Mouse (Mus musculus): Measurements from ENCODE around the gene Crkl. TPM values are rescaled to one million over a fixed set of nuclear protein-coding genes. Genes with fewer than 3 reads are reported as not detected.

Gene Crkl
- total and polyA plus RNA-seq, 2 experiments: 9.6 to 28.8 TPM

- H3K4me1 ChIP-seq (ENCODE audit: control insufficient read depth, insufficient read depth, low read length): peaks cover 13% of the 10 kb centered on the region
- no peak overlapping the region for H3K9ac ChIP-seq (ENCODE audit: low read depth, low read length)
- peaks cover 18% of the 10 kb centered on the region; the same call in 1 of the 2 replicates for H3K79me2 ChIP-seq (ENCODE audit: control insufficient read depth, insufficient read depth, low read length)
- peaks cover 4% of the 10 kb centered on the region; the same call in 1 of the 2 replicates for H3K36me3 ChIP-seq (ENCODE audit: control insufficient read depth, insufficient read depth, low read length)
- H3K27ac ChIP-seq (replicated peaks; ENCODE audit: insufficient read depth, low read depth, low read length): no peak overlapping the region
- WGBS: 95% methylated on average over 2 of the region's 2 CpGs
- H3K27me3 ChIP-seq (ENCODE audit: control insufficient read depth, insufficient read depth, low read length): no peaks in the 10 kb centered on the region
- TF ChIP-seq CTCF (IDR thresholded peaks at IDR 0.05; ENCODE audit: low read depth, low read length): no peak
- TF ChIP-seq POLR2A (IDR thresholded peaks at IDR 0.05; ENCODE audit: extremely low read depth, insufficient read depth, low read length): no peak
- no peak for DNase-seq (ENCODE audit: extremely low read depth, low read depth, low spot score)
- no peak overlapping the region for H3K4me3 ChIP-seq (ENCODE audit: insufficient read depth, low read depth, low read length)
Observed at GRCm38 (mm10) chr16:17409046-17409445, 42.7 kb upstream of the Crkl start.

- Histone ChIP-seq H3K36me3 (ENCODE audit: control insufficient read depth, insufficient read depth, low read length) (peaks cover 4% of the 10 kb centered on the region; the same call in 1 of the 2 replicates), H3K9ac (ENCODE audit: low read depth, low read length) (peak overlapping the region; percentile 40; the same call in 1 of the 2 replicates), H3K27ac (replicated peaks; ENCODE audit: insufficient read depth, low read depth, low read length) (peak overlapping the region; percentile 58), H3K4me3 (ENCODE audit: insufficient read depth, low read depth, low read length) (no peak overlapping the region), H3K27me3 (ENCODE audit: control insufficient read depth, insufficient read depth, low read length) (no peaks in the 10 kb centered on the region), H3K4me1 (ENCODE audit: control insufficient read depth, insufficient read depth, low read length) (peaks cover 7% of the 10 kb centered on the region), H3K79me2 (ENCODE audit: control insufficient read depth, insufficient read depth, low read length) (peaks cover 14% of the 10 kb centered on the region; the same call in 1 of the 2 replicates)
- TF ChIP-seq CTCF (IDR thresholded peaks at IDR 0.05; ENCODE audit: low read depth, low read length) (no peak), POLR2A (IDR thresholded peaks at IDR 0.05; ENCODE audit: extremely low read depth, insufficient read depth, low read length) (no peak)
- peak; percentile 29 for DNase-seq (ENCODE audit: extremely low read depth, low read depth, low spot score)
- 56% methylated on average over 4 of the region's 4 CpGs for WGBS
Observed at GRCm38 (mm10) chr16:17410209-17410608, 41.6 kb upstream of the Crkl start.

DNA sequence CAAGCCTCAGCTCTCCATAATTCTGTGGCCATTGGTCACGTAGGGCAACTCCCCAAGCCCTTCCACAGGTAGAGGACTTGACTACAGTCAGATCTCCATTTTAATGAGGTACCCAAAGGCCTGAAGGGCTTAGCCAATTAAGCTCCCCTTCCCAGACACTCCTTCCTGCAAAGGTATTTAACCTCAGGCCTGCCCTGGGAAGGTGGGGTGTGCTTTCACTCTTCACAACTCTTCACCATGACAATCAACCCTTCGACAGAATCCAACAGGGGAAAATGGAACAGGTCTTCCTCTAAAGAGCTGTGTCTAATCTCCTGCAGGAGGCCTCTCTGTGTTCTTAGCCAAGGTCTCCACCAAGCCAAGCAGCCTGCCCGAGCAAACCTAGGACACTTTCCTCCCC, 28.8 kb upstream of the Crkl start:
- H3K9ac ChIP-seq (ENCODE audit: low read depth, low read length): no peak overlapping the region
- no peak for DNase-seq (ENCODE audit: extremely low read depth, low read depth, low spot score)
- no peak overlapping the region for H3K4me3 ChIP-seq (ENCODE audit: insufficient read depth, low read depth, low read length)
- TF ChIP-seq POLR2A (IDR thresholded peaks at IDR 0.05; ENCODE audit: extremely low read depth, insufficient read depth, low read length): no peak
- TF ChIP-seq CTCF (IDR thresholded peaks at IDR 0.05; ENCODE audit: low read depth, low read length): no peak
- no peaks in the 10 kb centered on the region for H3K27me3 ChIP-seq (ENCODE audit: control insufficient read depth, insufficient read depth, low read length)
- 88% methylated on average over 3 of the region's 3 CpGs for WGBS
- no peaks in the 10 kb centered on the region; the same call in 1 of the 2 replicates for H3K4me1 ChIP-seq (ENCODE audit: control insufficient read depth, insufficient read depth, low read length)
- no peak overlapping the region for H3K27ac ChIP-seq (replicated peaks; ENCODE audit: insufficient read depth, low read depth, low read length)
- no peaks in the 10 kb centered on the region for H3K79me2 ChIP-seq (ENCODE audit: control insufficient read depth, insufficient read depth, low read length)
- H3K36me3 ChIP-seq (ENCODE audit: control insufficient read depth, insufficient read depth, low read length): peaks cover 53% of the 10 kb centered on the region

GRCm38 (mm10) chr16:17432576-17432975, 19.2 kb upstream of the Crkl start:
- DNase-seq (ENCODE audit: extremely low read depth, low read depth, low spot score): peak; percentile 42
- H3K36me3 ChIP-seq (ENCODE audit: control insufficient read depth, insufficient read depth, low read length): peaks cover 16% of the 10 kb centered on the region
- H3K79me2 ChIP-seq (ENCODE audit: control insufficient read depth, insufficient read depth, low read length): no peaks in the 10 kb centered on the region
- H3K9ac ChIP-seq (ENCODE audit: low read depth, low read length): no peak overlapping the region
- no peak overlapping the region for H3K27ac ChIP-seq (replicated peaks; ENCODE audit: insufficient read depth, low read depth, low read length)
- TF ChIP-seq POLR2A (IDR thresholded peaks at IDR 0.05; ENCODE audit: extremely low read depth, insufficient read depth, low read length): no peak
- peak; percentile 38 for TF ChIP-seq CTCF (IDR thresholded peaks at IDR 0.05; ENCODE audit: low read depth, low read length)
- 40% methylated on average over 2 of the region's 2 CpGs for WGBS
- H3K4me3 ChIP-seq (ENCODE audit: insufficient read depth, low read depth, low read length): no peak overlapping the region
- H3K27me3 ChIP-seq (ENCODE audit: control insufficient read depth, insufficient read depth, low read length): no peaks in the 10 kb centered on the region
- no peaks in the 10 kb centered on the region; the same call in 1 of the 2 replicates for H3K4me1 ChIP-seq (ENCODE audit: control insufficient read depth, insufficient read depth, low read length)

DNA sequence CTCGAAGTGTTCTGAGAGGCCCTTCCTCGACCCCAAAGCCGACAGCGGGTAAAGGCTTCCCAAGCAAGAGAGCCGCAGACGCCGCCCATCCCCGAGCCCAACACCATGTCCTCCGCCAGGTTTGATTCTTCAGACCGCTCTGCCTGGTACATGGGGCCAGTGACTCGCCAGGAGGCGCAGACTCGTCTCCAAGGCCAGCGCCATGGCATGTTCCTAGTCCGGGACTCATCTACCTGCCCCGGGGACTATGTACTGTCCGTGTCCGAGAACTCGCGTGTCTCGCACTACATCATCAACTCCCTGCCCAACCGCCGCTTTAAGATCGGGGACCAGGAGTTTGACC, 557 bp downstream of the Crkl start:
- Histone ChIP-seq H3K27me3 (ENCODE audit: control insufficient read depth, insufficient read depth, low read length) (no peaks in the 10 kb centered on the region), H3K9ac (ENCODE audit: low read depth, low read length) (peak overlapping the region; percentile 90), H3K36me3 (ENCODE audit: control insufficient read depth, insufficient read depth, low read length) (peaks cover 2% of the 10 kb centered on the region; the same call in 1 of the 2 replicates), H3K4me1 (ENCODE audit: control insufficient read depth, insufficient read depth, low read length) (peaks cover 22% of the 10 kb centered on the region), H3K79me2 (ENCODE audit: control insufficient read depth, insufficient read depth, low read length) (peaks cover 32% of the 10 kb centered on the region), H3K27ac (replicated peaks; ENCODE audit: insufficient read depth, low read depth, low read length) (peak overlapping the region; percentile 82), H3K4me3 (ENCODE audit: insufficient read depth, low read depth, low read length) (peak overlapping the region; percentile 75)
- 0 out of 2 replicates have a peak, but pooled peaks have one; percentile 18 for TF ChIP-seq POLR2A (IDR thresholded peaks at IDR 0.05; ENCODE audit: extremely low read depth, insufficient read depth, low read length)
- TF ChIP-seq CTCF (IDR thresholded peaks at IDR 0.05; ENCODE audit: low read depth, low read length): no peak
- under 1% methylated on average over 24 of the region's 24 CpGs for WGBS
- peak; percentile 48 for DNase-seq (ENCODE audit: extremely low read depth, low read depth, low spot score)

DNA sequence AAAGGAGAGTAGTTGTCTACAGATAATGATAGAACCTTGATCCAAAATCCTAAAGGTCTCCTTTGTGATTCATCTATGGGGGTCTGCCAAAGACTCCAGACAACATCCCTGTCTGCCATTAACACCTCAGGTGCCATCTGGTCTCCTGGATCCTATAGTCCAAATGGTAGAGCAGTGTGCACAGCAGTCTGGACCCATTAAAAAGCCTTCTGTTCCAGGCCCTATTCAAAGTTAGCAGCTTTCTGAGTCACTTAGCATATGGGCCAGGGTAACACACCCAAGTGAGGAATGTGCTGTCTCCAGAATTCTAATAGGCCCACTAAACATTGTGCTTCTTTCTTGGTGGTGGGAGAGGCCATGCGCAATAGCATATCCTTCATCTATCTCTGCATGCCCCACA, 5.1 kb downstream of the Crkl start:
- Histone ChIP-seq H3K4me3 (ENCODE audit: insufficient read depth, low read depth, low read length) (no peak overlapping the region), H3K36me3 (ENCODE audit: control insufficient read depth, insufficient read depth, low read length) (peaks cover 4% of the 10 kb centered on the region; the same call in 1 of the 2 replicates), H3K27me3 (ENCODE audit: control insufficient read depth, insufficient read depth, low read length) (no peaks in the 10 kb centered on the region), H3K9ac (ENCODE audit: low read depth, low read length) (no peak overlapping the region), H3K79me2 (ENCODE audit: control insufficient read depth, insufficient read depth, low read length) (peaks cover 66% of the 10 kb centered on the region), H3K4me1 (ENCODE audit: control insufficient read depth, insufficient read depth, low read length) (peaks cover 40% of the 10 kb centered on the region), H3K27ac (replicated peaks; ENCODE audit: insufficient read depth, low read depth, low read length) (no peak overlapping the region)
- TF ChIP-seq POLR2A (IDR thresholded peaks at IDR 0.05; ENCODE audit: extremely low read depth, insufficient read depth, low read length) (no peak), CTCF (IDR thresholded peaks at IDR 0.05; ENCODE audit: low read depth, low read length) (no peak)
- no peak for DNase-seq (ENCODE audit: extremely low read depth, low read depth, low spot score)
- 100% methylated on average over 1 of the region's 1 CpGs for WGBS
